Mouse (Mus musculus): ENCODE results near the gene Pln. TPM values are rescaled to one million over a fixed set of nuclear protein-coding genes. Genes with fewer than 3 reads are reported as not detected.

Gene Pln
- polyA plus RNA-seq, 1 experiment: 381 TPM

DNA sequence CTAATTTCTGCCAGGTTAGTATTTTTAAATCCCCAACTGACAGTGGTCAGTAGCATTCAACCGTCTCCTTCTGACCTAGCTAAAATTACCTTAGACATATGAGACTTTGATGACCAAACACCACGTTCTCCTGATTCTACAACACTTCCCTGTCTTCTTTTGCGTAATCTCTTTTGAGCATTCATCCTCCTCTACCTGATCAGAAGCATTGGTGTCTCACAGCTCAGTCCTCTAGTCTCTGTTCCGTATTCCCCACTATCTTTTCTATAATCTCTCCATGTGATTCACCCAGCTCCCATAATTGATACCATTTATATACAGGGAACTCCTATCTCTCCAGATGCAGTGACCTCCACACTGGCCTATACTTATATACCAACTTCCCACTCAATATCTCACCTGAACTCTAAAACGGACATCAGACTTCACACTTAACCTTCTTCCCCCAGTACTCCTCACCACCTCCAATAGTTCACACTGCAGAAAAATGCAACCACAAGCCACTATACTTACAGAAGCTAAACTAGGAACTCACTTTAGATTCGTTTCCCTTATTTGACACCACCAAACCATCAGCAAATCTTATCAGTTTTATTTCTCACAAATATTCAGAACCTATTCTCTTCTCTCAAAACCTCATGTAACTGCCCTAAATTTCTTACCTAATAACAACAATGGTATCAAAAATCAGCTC, 36.6 kb downstream of the Pln start:
- 73% methylated on average over 6 of the region's 6 CpGs for WGBS
- Histone ChIP-seq H3K36me3 (ENCODE audit: control insufficient read depth, insufficient read depth, low read length) (no peaks in the 10 kb centered on the region), H3K4me1 (replicated peaks; ENCODE audit: control insufficient read depth, insufficient read depth, low read length) (no peaks in the 10 kb centered on the region), H3K27ac (ENCODE audit: control insufficient read depth, insufficient read depth, low read length) (no peak overlapping the region), H3K27me3 (ENCODE audit: control insufficient read depth, insufficient read depth, low read length) (no peaks in the 10 kb centered on the region), H3K4me3 (ENCODE audit: control insufficient read depth, insufficient read depth, low read length) (no peak overlapping the region)
- TF ChIP-seq CTCF (IDR thresholded peaks at IDR 0.05; ENCODE audit: borderline replicate concordance, control insufficient read depth, extremely low read depth, insufficient read depth, low read length, poor library complexity): no peak
- no peak for TF ChIP-seq POLR2A (IDR thresholded peaks at IDR 0.05; ENCODE audit: control insufficient read depth, extremely low read depth, insufficient read depth, low read length, poor library complexity)
- DNase-seq: no peak

DNA sequence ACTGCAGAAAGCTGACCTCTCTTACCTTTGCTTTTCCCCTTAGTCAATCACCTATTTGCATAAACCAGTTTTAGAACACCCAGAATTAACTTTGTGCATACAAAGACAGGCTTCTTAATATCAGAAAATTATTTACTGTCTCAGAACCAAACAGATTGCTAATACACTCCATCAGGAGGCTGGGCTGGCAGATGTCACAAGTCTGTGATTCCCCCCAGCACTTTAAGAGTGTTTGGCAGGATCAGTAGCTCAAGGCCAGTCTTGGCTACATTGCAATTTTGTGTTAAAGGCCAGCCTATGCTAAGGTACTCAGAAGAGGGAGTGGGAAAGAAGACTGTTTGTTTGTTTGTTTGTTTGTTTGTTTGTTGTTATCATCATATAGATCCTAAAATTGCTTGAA, 39.6 kb downstream of the Pln start:
- TF ChIP-seq POLR2A (IDR thresholded peaks at IDR 0.05; ENCODE audit: control insufficient read depth, extremely low read depth, insufficient read depth, low read length, poor library complexity) (no peak), CTCF (IDR thresholded peaks at IDR 0.05; ENCODE audit: borderline replicate concordance, control insufficient read depth, extremely low read depth, insufficient read depth, low read length, poor library complexity) (no peak)
- Histone ChIP-seq H3K27me3 (ENCODE audit: control insufficient read depth, insufficient read depth, low read length) (no peaks in the 10 kb centered on the region), H3K4me3 (ENCODE audit: control insufficient read depth, insufficient read depth, low read length) (no peak overlapping the region), H3K4me1 (replicated peaks; ENCODE audit: control insufficient read depth, insufficient read depth, low read length) (peaks cover 3% of the 10 kb centered on the region), H3K36me3 (ENCODE audit: control insufficient read depth, insufficient read depth, low read length) (no peaks in the 10 kb centered on the region), H3K27ac (ENCODE audit: control insufficient read depth, insufficient read depth, low read length) (no peak overlapping the region)
- no peak for DNase-seq

DNA sequence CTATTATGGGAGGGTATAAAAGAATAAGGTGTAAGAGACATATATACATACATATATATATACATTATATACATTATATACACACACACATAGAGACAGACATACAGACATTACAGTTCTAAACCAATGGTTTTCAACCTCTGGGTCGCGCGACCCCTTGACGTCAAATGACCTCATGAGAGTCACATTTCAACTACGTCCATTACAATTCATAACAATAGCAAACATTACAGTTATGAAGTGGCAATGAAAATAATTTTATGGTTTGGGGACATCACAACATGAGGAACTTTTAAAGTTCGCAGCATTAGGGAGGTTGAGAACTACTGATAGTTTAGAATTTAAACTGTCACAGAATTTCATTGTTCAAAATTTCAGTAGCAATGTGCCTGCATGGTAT, 40.8 kb downstream of the Pln start:
- 86% methylated on average over 6 of the region's 6 CpGs for WGBS
- DNase-seq: no peak
- no peaks in the 10 kb centered on the region for H3K27me3 ChIP-seq (ENCODE audit: control insufficient read depth, insufficient read depth, low read length)
- no peak for TF ChIP-seq CTCF (IDR thresholded peaks at IDR 0.05; ENCODE audit: borderline replicate concordance, control insufficient read depth, extremely low read depth, insufficient read depth, low read length, poor library complexity)
- TF ChIP-seq POLR2A (IDR thresholded peaks at IDR 0.05; ENCODE audit: control insufficient read depth, extremely low read depth, insufficient read depth, low read length, poor library complexity): no peak
- no peak overlapping the region for H3K27ac ChIP-seq (ENCODE audit: control insufficient read depth, insufficient read depth, low read length)
- peaks cover 3% of the 10 kb centered on the region for H3K4me1 ChIP-seq (replicated peaks; ENCODE audit: control insufficient read depth, insufficient read depth, low read length)
- H3K36me3 ChIP-seq (ENCODE audit: control insufficient read depth, insufficient read depth, low read length): no peaks in the 10 kb centered on the region
- H3K4me3 ChIP-seq (ENCODE audit: control insufficient read depth, insufficient read depth, low read length): no peak overlapping the region

DNA sequence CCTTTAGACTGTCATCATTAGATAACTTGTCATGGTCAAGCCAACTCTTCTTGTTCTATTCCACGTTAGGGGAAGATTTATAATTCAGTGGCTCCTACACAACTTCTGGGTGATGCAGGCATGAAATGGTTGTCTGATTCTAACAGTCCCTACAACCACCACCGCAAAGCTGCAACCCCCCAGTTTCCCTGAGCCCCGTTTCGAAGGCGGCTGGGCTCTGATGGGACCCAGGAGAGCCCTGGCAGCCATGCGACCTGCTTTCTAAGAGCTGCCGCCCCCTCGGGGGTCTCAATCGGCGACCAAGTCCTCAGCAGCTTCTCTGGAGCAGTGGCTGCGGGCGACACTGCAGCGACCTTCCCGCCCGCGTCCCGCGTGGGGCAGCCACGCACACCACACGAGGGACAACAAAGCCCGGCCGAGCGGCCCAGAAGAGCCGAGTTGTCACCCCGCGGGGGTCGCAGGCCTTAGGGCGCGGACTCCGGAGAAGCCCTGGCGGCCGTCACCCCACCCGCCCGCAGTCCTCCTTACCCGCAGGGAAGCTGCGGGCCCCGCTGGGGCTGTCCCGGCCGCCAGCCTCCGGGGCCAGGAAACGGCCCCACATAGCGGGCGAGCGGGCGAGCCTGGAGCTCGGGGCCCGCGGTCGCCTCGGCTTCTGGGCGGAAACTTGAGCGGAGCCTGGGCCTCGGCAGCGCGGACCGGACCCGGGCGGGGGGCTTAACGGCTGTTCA, 41.7 kb downstream of the Pln start:
- Histone ChIP-seq H3K4me3 (ENCODE audit: control insufficient read depth, insufficient read depth, low read length) (peak overlapping the region; percentile 77), H3K27ac (ENCODE audit: control insufficient read depth, insufficient read depth, low read length) (no peak overlapping the region), H3K4me1 (replicated peaks; ENCODE audit: control insufficient read depth, insufficient read depth, low read length) (peaks cover 3% of the 10 kb centered on the region), H3K27me3 (ENCODE audit: control insufficient read depth, insufficient read depth, low read length) (no peaks in the 10 kb centered on the region), H3K36me3 (ENCODE audit: control insufficient read depth, insufficient read depth, low read length) (no peaks in the 10 kb centered on the region)
- 1% methylated on average over 59 of the region's 59 CpGs for WGBS
- TF ChIP-seq POLR2A (IDR thresholded peaks at IDR 0.05; ENCODE audit: control insufficient read depth, extremely low read depth, insufficient read depth, low read length, poor library complexity) (no peak), CTCF (IDR thresholded peaks at IDR 0.05; ENCODE audit: borderline replicate concordance, control insufficient read depth, extremely low read depth, insufficient read depth, low read length, poor library complexity) (no peak)
- no peak for DNase-seq

DNA sequence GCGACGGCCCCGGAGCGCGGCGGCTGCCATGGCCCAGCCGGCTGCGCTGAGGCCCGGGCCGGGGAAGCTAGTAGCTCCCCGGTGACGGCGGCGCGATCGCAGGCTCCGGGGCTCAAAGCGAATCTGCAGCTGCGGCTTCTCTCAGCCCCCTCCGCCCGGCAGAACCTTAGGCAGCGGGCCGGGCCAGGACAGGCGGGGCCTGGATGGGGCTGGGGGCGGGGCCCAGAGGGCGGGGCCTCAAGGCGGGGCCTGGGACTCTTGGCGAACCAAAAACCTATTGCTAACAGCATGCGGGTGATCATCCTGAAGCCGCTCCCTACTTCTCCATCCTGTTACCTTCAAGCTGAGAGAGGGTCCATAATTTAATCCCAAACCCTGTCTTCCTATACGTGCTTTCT, 42.2 kb downstream of the Pln start, which contains the start of gene Cep85l:
Cep85l (minus strand) TSS at position 239 of the 398 bp plus-strand sequence.
- Histone ChIP-seq H3K36me3 (ENCODE audit: control insufficient read depth, insufficient read depth, low read length) (no peaks in the 10 kb centered on the region), H3K27ac (ENCODE audit: control insufficient read depth, insufficient read depth, low read length) (no peak within 1 kb of the TSS), H3K4me3 (ENCODE audit: control insufficient read depth, insufficient read depth, low read length) (peak within 1 kb of the TSS; percentile 77), H3K27me3 (ENCODE audit: control insufficient read depth, insufficient read depth, low read length) (no peaks in the 10 kb centered on the region), H3K4me1 (replicated peaks; ENCODE audit: control insufficient read depth, insufficient read depth, low read length) (peaks cover 3% of the 10 kb centered on the region)
- TF ChIP-seq POLR2A (IDR thresholded peaks at IDR 0.05; ENCODE audit: control insufficient read depth, extremely low read depth, insufficient read depth, low read length, poor library complexity) (0 out of 2 replicates have a peak, but pooled peaks have one; percentile 33), CTCF (IDR thresholded peaks at IDR 0.05; ENCODE audit: borderline replicate concordance, control insufficient read depth, extremely low read depth, insufficient read depth, low read length, poor library complexity) (no peak)
- peak; percentile 81 for DNase-seq
- WGBS: 1% methylated on average over 31 of the region's 31 CpGs

DNA sequence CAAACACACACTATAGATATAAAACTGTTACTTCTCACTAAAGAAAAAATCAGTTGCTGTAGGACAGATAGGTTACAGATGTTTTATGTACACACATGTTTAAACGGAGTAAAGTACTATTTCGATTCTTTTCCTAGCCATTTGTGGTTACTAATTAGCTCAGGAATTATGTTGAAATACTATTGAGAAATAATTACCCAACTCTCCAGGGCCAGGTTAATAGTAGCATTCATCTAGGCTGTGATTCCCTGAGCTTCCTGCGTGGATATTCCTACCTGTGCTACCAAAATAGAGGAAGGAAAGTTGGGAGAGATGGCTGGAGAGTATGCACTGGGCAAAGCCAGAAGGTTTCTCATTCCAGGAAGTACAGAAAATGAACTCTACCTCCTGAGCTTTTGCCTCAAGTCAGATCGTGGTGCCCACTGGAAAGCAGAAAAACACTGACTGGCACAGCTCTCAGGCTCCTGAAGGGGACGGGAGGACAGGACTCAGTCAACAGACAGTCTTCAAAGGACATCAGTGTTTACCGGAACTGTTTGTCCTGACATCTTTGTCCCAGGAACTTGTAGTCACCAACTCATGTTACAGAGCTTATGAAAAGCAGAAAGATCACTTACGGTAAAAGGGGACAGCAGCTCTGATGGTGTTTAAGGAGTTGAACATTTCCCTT, 45.4 kb downstream of the Pln start:
- Histone ChIP-seq H3K4me1 (replicated peaks; ENCODE audit: control insufficient read depth, insufficient read depth, low read length) (peaks cover 3% of the 10 kb centered on the region), H3K36me3 (ENCODE audit: control insufficient read depth, insufficient read depth, low read length) (no peaks in the 10 kb centered on the region), H3K27ac (ENCODE audit: control insufficient read depth, insufficient read depth, low read length) (no peak overlapping the region), H3K4me3 (ENCODE audit: control insufficient read depth, insufficient read depth, low read length) (no peak overlapping the region), H3K27me3 (ENCODE audit: control insufficient read depth, insufficient read depth, low read length) (no peaks in the 10 kb centered on the region)
- no peak for TF ChIP-seq POLR2A (IDR thresholded peaks at IDR 0.05; ENCODE audit: control insufficient read depth, extremely low read depth, insufficient read depth, low read length, poor library complexity)
- TF ChIP-seq CTCF (IDR thresholded peaks at IDR 0.05; ENCODE audit: borderline replicate concordance, control insufficient read depth, extremely low read depth, insufficient read depth, low read length, poor library complexity): no peak
- 86% methylated on average over 7 of the region's 7 CpGs for WGBS
- no peak for DNase-seq
